Mouse (Mus musculus) midbrain, embryonic 14.5 days (tissue): ENCODE measurements at regions not wholly inside any gene's neighbourhood (a gene's known extent, or its start where the extent isn't known, plus 50 kb on each side); places are given as distances from the start of the nearest gene placed in this dataset.

Source experiments
- ATAC-seq: fragments of 200-750 bp; cut with Nextera tagmentation; 2 replicates; pipeline ENCODE4 v1.8.0; 2017; ENCODE audit warnings: moderate number of reproducible peaks, moderate library complexity; ENCODE audit not compliant: low FRiP score, low TSS enrichment
- DNase-seq: peaks from one replicate; pipeline ENCODE4 v3.0.0-alpha.2; 2015
- H3K27ac ChIP-seq: fragments of 300-500 bp; sonication (generic); replicated peaks from 2 replicates; pipeline ENCODE4 v1.5.1; 2014; ENCODE audit warnings: mild to moderate bottlenecking, low read depth, low read length, moderate library complexity
- H3K27me3 ChIP-seq: fragments of 300-500 bp; sonication (generic); 2 replicates; pipeline ENCODE4 v1.6.1; 2014; ENCODE audit warnings: low read length, control low read depth, mixed read lengths; ENCODE audit not compliant: control insufficient read depth, insufficient read depth
- H3K36me3 ChIP-seq: fragments of 300-500 bp; sonication (generic); 2 replicates; pipeline ENCODE4 v1.6.1; 2014; ENCODE audit warnings: low read length, control low read depth; ENCODE audit not compliant: control insufficient read depth, insufficient read depth
- H3K4me1 ChIP-seq: fragments of 300-500 bp; sonication (generic); 2 replicates; pipeline ENCODE4 v1.6.1; 2014; ENCODE audit warnings: mild to moderate bottlenecking, antibody characterized with exemption, low read length, control low read depth; ENCODE audit not compliant: control insufficient read depth, insufficient read depth
- H3K4me2 ChIP-seq: fragments of 300-500 bp; sonication (generic); 2 replicates; pipeline ENCODE4 v1.6.1; 2014; ENCODE audit warnings: mild to moderate bottlenecking, low read length, moderate library complexity
- H3K4me3 ChIP-seq: fragments of 300-500 bp; sonication (generic); replicated peaks from 2 replicates; pipeline ENCODE4 v1.5.1; 2014; ENCODE audit warnings: low read depth, low read length
- H3K9ac ChIP-seq: fragments of 300-500 bp; sonication (generic); replicated peaks from 2 replicates; pipeline ENCODE4 v1.6.1; 2014; ENCODE audit warnings: mild to moderate bottlenecking, low read length, moderate library complexity
- H3K9me3 ChIP-seq: fragments of 300-500 bp; sonication (generic); 2 replicates; pipeline ENCODE4 v1.6.1; 2016; ENCODE audit warnings: low read length, control low read depth, mixed read lengths; ENCODE audit not compliant: control insufficient read depth
- WGBS: fragments of 180-500 bp; shearing (Covaris S2); extraction: QIAGEN DNeasy Blood & Tissue Kit; methylation state at CpG from one replicate; pipeline ENCODE4 v1.1.7; 2014; 5-methylcytosine and 5-hydroxymethylcytosine counted together

GRCm38 (mm10) chr10:24357636-24358035 is 134.3 kb downstream of the Moxd1 start:
- no peak overlapping the region for H3K4me3 ChIP-seq
- H3K27ac ChIP-seq: no peak overlapping the region
- H3K27me3 ChIP-seq: no peaks in the 10 kb centered on the region
- H3K9ac ChIP-seq: no peak overlapping the region
- 26% methylated on average over 3 of the region's 3 CpGs for WGBS
- ATAC-seq: no peak
- H3K4me1 ChIP-seq: no peaks in the 10 kb centered on the region
- DNase-seq: no peak
- H3K4me2 ChIP-seq: no peak overlapping the region
- H3K9me3 ChIP-seq: no peaks in the 10 kb centered on the region
- no peaks in the 10 kb centered on the region for H3K36me3 ChIP-seq

GRCm38 (mm10) chr10:24361424-24361823 is 138.1 kb downstream of the Moxd1 start:
- H3K27me3 ChIP-seq: no peaks in the 10 kb centered on the region
- H3K9me3 ChIP-seq: no peaks in the 10 kb centered on the region
- H3K4me2 ChIP-seq: no peak overlapping the region
- H3K9ac ChIP-seq: no peak overlapping the region
- H3K27ac ChIP-seq: no peak overlapping the region
- DNase-seq: no peak
- no peak for ATAC-seq
- H3K4me3 ChIP-seq: no peak overlapping the region
- WGBS: 85% methylated on average over 3 of the region's 3 CpGs
- H3K36me3 ChIP-seq: no peaks in the 10 kb centered on the region
- H3K4me1 ChIP-seq: no peaks in the 10 kb centered on the region

- 82% methylated on average over 5 of the region's 5 CpGs for WGBS
- no peak for ATAC-seq
- no peak overlapping the region for H3K27ac ChIP-seq
- H3K27me3 ChIP-seq: no peaks in the 10 kb centered on the region
- H3K4me3 ChIP-seq: no peak overlapping the region
- no peak for DNase-seq
- H3K9me3 ChIP-seq: no peaks in the 10 kb centered on the region
- H3K4me2 ChIP-seq: no peak overlapping the region
- no peak overlapping the region for H3K9ac ChIP-seq
- H3K36me3 ChIP-seq: no peaks in the 10 kb centered on the region
- H3K4me1 ChIP-seq: no peaks in the 10 kb centered on the region
Observed at GRCm38 (mm10) chr10:24365369-24365768, 142.1 kb downstream of the Moxd1 start.

GRCm38 (mm10) chr10:24367010-24367409 is 143.7 kb downstream of the Moxd1 start:
- WGBS: 85% methylated on average over 5 of the region's 5 CpGs
- DNase-seq: no peak
- H3K36me3 ChIP-seq: no peaks in the 10 kb centered on the region
- no peaks in the 10 kb centered on the region for H3K27me3 ChIP-seq
- no peak for ATAC-seq
- H3K9ac ChIP-seq: no peak overlapping the region
- no peak overlapping the region for H3K4me3 ChIP-seq
- no peaks in the 10 kb centered on the region for H3K4me1 ChIP-seq
- H3K9me3 ChIP-seq: no peaks in the 10 kb centered on the region
- no peak overlapping the region for H3K4me2 ChIP-seq
- H3K27ac ChIP-seq: no peak overlapping the region

- ATAC-seq (no peak), DNase-seq (no peak)
- Histone ChIP-seq H3K9ac (no peak overlapping the region), H3K36me3 (no peaks in the 10 kb centered on the region), H3K9me3 (no peaks in the 10 kb centered on the region), H3K4me2 (no peak overlapping the region), H3K27ac (no peak overlapping the region), H3K4me3 (no peak overlapping the region), H3K4me1 (no peaks in the 10 kb centered on the region), H3K27me3 (no peaks in the 10 kb centered on the region)
- WGBS: 79% methylated on average over 6 of the region's 6 CpGs
Observed at GRCm38 (mm10) chr10:24373957-24374356, 150.6 kb downstream of the Moxd1 start.

- no peak for ATAC-seq
- 80% methylated on average over 5 of the region's 5 CpGs for WGBS
- H3K4me2 ChIP-seq: no peak overlapping the region
Observed at GRCm38 (mm10) chr10:24379291-24379690, 156.0 kb downstream of the Moxd1 start.

GRCm38 (mm10) chr10:24380478-24381273 is 157.4 kb downstream of the Moxd1 start:
- Histone ChIP-seq H3K9me3 (no peaks in the 10 kb centered on the region), H3K9ac (no peak overlapping the region), H3K4me1 (no peaks in the 10 kb centered on the region), H3K4me3 (no peak overlapping the region), H3K27ac (no peak overlapping the region), H3K36me3 (no peaks in the 10 kb centered on the region), H3K4me2 (no peak overlapping the region), H3K27me3 (no peaks in the 10 kb centered on the region)
- DNase-seq: no peak
- 83% methylated on average over 4 of the region's 4 CpGs for WGBS
- no peak for ATAC-seq

More at GRCm38 (mm10) chr10:24379291-24379690, 156.0 kb downstream of the Moxd1 start:
- H3K27me3 ChIP-seq: no peaks in the 10 kb centered on the region
- no peaks in the 10 kb centered on the region for H3K36me3 ChIP-seq
- no peak for DNase-seq
- H3K9ac ChIP-seq: no peak overlapping the region
- H3K4me1 ChIP-seq: no peaks in the 10 kb centered on the region
- H3K9me3 ChIP-seq: no peaks in the 10 kb centered on the region
- H3K27ac ChIP-seq: no peak overlapping the region
- no peak overlapping the region for H3K4me3 ChIP-seq

GRCm38 (mm10) chr10:24381917-24382316 is 158.6 kb downstream of the Moxd1 start:
- H3K4me2 ChIP-seq: no peak overlapping the region
- H3K36me3 ChIP-seq: no peaks in the 10 kb centered on the region
- H3K4me3 ChIP-seq: no peak overlapping the region
- no peaks in the 10 kb centered on the region for H3K27me3 ChIP-seq
- 22% methylated on average over 4 of the region's 4 CpGs for WGBS
- DNase-seq: peak; percentile 72
- H3K9ac ChIP-seq: no peak overlapping the region
- no peaks in the 10 kb centered on the region for H3K9me3 ChIP-seq
- ATAC-seq: peak; percentile 59; the same call in 1 of the 2 replicates
- H3K4me1 ChIP-seq: no peaks in the 10 kb centered on the region
- H3K27ac ChIP-seq: no peak overlapping the region

GRCm38 (mm10) chr10:24384061-24384460 is 160.7 kb downstream of the Moxd1 start:
- ATAC-seq: no peak
- Histone ChIP-seq H3K9me3 (no peaks in the 10 kb centered on the region), H3K4me2 (no peak overlapping the region), H3K4me1 (no peaks in the 10 kb centered on the region), H3K27me3 (no peaks in the 10 kb centered on the region), H3K36me3 (no peaks in the 10 kb centered on the region), H3K27ac (no peak overlapping the region), H3K4me3 (no peak overlapping the region), H3K9ac (no peak overlapping the region)
- no peak for DNase-seq
- 92% methylated on average over 2 of the region's 2 CpGs for WGBS
